Mouse (Mus musculus) heart, postnatal 14 days (tissue): Measurements from ENCODE around the gene Ewsr1. TPM values are rescaled to one million over a fixed set of nuclear protein-coding genes. Genes with fewer than 3 reads are reported as not detected.
A peak's percentile ranks its signal among the peaks of the same experiment; 100 is the strongest.

ENCODE experiments used
- DNase-seq, 2 experiments: peaks; one replicate each; pipeline ENCODE4 v3.0.0; 2021 to 2022
- intact Hi-C: fragments of 180-260 bp; cut with DNase I; formaldehyde crosslinking; loops from one replicate; pipeline ENCODE4 v1.15.1; 2025
- total RNA-seq, 2 experiments: library from RNA; stranded (reverse); gene quantifications; 2 replicates each; pipeline ENCODE4 v1.2.3; 2021

The Ewsr1 gene
- total RNA-seq, 2 experiments from 2014 or later = 119 to 131 TPM

DNA sequence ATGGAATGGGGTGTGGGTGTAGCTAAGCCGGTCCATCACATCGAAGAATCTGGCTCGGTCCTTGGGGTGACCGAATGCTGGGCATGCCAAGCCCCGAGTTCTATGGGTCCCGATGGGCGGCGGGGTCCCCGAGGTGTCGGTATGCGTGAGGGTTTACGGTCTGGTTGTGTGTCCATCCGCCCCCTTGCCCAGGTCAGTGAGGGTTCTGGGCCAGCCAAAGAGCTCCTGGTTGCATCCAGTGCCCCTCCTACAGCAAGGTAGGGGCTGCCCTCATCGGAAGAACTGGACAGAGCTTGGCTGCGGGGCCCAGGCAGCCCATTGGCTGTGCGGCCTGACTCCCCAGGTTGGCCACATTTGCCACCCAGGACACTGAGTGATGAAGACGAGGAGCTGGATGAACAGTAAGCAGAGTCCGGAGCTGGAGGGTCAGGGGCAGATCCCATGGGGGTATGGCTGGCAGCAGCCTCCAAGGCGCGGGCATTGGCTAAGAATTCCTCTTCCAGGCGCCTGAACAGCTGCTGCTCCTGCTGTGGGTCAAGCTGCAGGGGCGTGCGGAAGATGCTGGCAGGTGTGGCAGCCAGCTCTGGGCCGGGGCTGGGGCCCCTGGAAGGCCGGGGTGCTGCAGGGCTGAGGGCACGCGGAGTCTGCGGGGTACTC, 38.2 kb downstream of the Ewsr1 start:
- intact Hi-C loops = no loop called here
- DNase-seq = no peak

DNA sequence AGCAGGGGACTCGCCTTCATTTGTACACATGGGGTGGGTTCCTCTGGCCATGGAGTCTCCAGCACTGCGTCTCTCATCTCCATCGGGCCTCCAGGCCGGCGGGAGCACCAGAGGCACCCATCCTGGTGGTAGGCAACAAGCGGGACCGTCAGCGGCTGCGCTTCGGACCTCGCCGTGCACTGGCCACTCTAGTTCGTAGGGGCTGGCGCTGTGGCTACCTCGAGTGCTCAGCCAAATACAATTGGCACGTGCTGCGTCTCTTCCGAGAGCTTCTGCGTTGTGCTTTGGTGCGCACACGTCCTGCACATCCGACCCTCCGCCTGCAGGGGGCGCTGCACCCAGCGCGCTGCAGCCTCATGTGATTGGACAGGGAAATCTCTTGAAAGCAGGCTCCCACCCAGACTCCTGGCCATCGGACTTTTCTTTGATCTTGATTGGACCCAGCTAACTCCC, 39.3 kb downstream of the Ewsr1 start:
- DNase-seq = peak; percentile 36 to 64
- intact Hi-C loops = no loop called here

DNA sequence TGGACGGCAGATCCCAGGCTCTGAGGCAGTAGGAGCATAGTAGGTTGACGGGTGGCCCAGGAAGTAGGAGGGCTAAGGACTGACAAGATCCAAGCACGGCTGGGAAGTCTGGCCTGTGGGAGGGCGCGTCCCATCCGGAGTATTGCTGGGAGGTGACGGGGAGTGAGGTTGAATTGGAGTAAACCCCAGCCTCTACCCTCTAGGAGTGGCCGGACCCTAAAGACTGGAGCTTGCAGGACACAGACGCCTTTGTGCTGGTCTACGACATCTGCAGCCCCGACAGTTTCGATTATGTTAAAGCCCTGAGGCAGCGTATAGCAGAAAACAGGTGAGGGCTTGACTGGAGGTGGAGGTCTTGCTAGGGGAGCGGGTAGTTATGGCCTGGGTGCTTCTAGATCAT, 39.8 kb downstream of the Ewsr1 start:
- intact Hi-C loops = no loop called here
- peak in 1 of 2 experiments; percentile 16 for DNase-seq

DNA sequence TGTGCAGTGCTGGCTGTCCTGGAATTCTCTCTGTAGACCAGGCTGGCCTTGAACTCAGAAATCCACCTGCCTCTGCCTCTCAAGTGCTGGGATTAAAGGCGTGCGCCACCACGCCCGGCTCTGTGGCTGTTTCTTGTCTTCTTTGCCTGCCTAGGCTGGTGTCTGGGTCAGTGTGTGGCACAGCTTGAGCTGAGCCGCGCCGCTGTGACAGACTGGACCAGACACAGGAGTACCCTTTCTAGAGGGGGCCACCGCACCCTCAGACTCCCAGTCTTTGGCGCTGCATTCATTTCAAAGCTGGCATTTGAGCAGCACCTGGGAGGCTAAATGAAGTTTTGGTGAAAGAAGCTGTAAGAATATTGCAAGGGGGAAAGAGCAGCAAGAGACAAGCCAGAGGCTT, 40.3 kb downstream of the Ewsr1 start:
- no peak for DNase-seq
- intact Hi-C loops = no loop called here

DNA sequence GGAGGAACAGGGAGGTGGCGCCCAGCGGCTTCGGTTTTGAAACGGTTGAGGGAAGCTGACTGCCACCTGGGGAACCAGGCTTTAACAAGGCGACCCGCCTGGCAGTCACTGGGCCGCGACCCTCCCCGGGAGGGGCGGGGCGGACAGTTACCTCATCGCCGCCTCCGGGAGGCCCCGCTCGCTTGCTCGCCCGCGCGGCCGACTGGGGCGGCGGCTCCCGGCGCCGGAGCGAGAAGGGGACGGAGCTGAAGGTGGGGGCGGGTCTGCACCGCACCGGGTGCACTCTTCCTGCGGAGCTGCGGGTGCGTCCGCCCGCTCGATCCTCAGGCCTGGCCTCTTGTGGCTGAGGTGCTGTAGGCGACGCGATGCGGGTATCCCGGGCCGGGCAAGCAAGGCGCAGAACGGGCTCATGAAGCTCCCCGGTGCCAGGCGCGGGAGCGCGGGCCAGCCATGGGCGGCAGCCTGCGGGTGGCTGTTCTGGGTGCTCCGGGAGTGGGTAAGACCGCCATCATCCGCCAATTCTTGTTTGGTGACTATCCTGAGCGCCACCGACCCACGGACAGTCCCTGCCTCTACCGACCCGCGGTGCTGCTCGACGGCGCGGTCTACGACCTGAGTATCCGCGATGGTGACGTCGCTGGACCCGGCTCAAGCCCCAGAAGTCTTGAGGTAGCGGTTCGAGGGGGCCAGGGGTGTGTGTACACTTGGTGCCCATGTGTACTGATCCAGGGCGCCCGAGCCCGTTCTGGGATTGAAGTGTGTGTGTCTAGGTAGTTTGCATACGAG, 41.0 kb downstream of the Ewsr1 start, which contains the start of gene Rasl10a:
TSS of gene Rasl10a (plus strand) at position 273 of the 786 bp plus-strand sequence.
- intact Hi-C loops = no loop called here
- peak; percentile 45 to 51 for DNase-seq

DNA sequence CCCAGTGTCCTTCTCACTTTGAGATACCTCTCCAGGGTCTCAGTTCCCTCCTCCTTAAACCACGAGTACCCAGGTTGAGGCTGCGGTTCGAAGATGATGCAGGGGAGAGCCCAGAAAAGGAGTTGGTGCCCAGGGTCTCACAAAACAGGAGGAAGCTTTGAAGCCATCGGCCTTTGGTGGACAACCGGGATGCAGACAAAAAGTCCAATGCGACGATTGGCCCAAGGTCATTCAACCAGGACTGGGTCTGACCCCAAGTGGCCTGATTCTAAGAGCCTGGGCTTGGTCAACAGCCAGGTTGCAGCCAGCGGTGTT, 41.6 kb downstream of the Ewsr1 start:
- DNase-seq = no peak
- intact Hi-C loops = no loop called here

DNA sequence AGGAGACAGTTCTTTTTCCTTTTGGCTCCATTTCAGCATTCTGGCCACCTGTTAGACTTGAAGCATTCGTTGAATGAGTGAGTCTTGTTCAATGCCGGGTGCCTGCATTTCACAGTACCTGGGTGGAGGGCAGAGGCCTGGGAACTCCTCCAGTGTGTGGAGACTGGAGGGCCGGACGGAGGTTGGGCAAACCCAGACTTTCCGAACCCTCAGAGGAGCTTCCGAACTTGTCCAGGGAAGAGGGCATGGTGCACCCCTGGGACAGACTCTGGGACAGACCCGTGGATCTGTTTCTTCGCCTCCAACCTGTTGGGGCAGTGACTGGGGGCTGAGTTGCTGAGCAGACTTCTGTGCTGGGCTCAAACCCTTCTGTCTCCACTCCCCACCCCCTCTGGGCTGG, 42.0 kb downstream of the Ewsr1 start:
- no peak for DNase-seq
- intact Hi-C loops = no loop called here

DNA sequence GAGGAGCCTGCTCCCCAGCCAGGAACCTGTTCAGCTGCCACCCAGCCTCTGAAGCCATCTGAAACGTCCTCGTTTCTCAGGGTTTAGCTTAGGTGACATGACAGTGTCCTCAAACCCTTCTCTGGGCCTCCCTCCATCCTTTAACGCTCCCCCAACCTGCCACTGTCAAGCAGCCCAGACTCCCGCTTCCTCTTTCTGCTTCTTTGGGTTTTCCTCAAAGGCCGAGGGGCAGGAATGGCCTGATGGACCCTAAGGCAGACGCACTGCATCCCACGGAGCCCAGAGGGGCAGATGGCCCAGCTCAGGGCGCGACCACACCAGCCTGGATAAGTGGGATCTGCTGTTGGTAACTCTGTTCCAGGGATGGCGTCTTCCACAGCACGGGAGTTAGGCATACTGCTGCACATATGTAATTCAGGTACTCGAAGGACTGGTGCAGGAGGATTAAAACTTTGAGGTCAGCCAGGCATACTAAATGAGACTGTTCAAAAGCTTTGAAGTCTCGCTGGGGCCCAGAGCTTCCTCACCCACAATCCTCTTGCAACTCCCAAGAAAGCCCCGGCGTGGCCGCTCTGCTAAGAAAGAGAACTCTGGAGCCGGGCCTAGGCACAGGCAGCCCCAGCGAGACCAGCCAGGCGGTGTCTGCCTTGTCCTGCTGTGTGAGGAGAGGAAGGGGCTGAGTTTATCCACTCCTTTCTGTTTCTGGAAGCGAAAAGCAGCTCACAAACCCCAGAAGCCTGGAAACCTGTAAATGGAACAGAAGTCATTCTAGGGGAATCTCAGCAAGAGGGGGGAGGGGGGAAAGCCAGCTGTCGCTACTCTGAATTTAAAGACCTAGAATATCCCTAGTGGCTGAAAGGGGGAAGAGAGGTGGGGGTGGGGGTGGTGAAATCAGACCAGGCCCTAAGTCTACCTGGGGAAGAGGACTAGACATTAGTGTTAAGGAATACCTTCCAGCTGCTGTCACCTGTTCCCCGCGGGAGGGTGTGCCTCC, 42.8 kb downstream of the Ewsr1 start:
- intact Hi-C loops = no loop called here
- DNase-seq = no peak

DNA sequence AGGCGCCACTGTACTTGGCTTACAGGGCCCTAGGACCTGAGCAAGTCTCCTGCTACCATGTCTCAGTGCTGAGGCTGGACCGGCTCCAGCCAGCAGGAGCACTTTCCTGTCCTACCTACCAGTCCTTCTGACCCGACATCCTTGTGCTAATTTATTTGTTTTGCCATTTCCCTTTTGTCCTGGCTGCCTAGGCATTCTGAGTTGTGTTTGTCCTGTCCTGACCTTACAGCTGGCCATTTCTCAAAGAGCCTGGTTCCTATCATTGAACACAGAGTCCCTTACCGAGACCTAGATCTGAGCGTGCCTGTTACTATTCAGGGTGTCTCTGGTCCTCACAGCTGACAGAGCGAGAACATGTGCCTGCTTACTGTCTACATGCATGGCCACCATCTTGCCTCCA, 44.2 kb downstream of the Ewsr1 start:
- intact Hi-C loops = no loop called here
- DNase-seq = no peak

DNA sequence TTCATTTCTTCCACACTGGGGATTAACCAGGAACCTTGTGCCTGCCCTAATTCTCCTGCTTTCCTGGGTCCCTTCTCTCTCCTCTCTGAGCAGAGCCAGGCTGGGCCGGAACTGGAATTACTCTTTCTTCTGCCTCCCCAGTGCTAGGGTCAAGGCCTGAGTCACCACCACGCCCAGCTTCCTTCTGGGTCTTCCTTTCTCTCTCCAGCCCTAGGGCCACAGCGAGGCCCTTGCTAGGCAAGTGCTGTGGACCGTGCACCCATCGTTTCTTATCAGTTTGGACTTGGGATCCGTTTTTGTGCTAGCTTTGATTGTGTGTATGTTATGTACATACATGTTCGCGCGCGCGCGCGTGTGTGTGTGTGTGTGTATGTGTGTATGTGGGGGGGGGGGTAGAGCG, 44.9 kb downstream of the Ewsr1 start:
- intact Hi-C loops = no loop called here
- DNase-seq = no peak

DNA sequence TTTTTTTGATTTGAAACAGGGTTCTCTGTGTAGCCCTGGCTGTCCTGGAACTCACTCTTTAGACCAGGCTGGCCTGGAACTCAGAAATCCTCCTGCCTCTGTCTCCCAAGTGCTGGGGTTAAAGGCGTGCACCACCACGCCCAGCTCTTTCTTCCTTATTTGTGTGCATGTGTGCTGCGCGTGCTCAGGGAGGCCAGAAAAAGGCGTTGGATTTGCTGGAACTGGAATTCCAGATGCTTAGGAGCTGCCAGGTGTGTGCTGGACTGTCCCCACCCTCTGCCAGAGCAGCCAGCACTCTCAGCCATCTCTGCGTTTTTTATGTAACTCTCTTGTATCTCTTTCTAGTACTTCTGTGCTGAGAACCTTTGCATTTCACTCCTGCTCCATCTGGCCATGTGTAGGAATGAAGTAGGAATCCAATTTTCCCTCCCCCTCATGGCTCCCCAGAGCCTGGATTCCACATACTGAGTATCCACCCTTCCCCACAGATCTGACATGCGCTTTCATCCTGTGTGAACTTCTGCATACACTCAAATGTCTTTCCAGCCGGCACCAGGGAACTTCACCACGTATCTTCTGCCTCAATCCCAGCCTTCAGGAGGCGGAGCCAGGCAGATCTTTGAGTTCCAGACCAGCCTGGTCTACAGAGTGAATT, 46.7 kb downstream of the Ewsr1 start:
- DNase-seq = no peak
- intact Hi-C loops = no loop called here

DNA sequence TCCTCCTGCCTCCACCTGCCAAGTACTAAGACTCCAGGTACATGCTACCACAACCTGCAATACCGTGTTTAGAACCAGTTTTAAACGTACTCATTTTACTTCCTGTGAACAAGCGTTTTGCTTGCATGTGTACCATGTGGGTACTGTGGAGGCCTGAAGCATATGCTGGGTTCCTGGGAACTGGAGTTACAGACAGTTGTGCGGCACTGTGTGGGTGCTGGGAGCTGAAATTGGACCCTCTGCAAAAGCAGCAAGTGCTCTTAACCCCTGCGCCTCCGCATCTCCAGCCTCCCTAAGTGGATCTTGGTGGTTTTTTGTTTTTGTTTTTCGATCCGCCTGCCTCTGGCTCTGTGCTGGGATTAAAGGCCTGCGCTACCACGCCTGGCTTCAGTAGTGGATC, 47.4 kb downstream of the Ewsr1 start:
- intact Hi-C loops = no loop called here
- DNase-seq = no peak

DNA sequence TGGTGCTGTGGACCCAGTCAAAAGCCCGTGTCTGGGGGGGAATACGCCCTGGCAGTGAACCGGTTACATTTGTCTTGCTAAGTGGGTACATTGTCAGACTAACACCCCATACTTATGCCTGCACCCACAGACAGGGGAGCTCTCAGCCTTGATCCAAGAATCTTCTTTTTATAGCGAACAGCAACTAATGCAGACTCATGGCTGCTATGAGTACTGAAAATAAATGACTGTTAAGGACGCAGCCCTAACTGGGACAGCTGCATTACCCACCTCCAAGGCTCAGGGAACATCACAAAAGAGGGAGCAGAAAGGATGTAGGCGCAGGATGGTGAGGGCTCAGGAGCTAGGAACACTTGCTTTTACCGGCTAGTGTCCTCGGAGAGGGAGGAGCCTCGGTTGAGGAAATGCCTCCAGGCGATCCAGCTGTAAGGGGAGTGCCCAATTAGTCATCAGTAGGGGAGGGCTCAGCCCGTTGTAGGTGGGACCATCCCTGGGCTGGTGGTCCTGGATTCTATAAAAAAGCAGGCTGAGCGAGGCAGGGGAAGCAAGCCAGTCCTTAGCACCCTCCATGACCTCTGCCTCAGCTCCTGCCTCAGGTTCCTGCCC, 52.6 kb downstream of the Ewsr1 start:
- DNase-seq = no peak
- intact Hi-C loops = no loop called here

DNA sequence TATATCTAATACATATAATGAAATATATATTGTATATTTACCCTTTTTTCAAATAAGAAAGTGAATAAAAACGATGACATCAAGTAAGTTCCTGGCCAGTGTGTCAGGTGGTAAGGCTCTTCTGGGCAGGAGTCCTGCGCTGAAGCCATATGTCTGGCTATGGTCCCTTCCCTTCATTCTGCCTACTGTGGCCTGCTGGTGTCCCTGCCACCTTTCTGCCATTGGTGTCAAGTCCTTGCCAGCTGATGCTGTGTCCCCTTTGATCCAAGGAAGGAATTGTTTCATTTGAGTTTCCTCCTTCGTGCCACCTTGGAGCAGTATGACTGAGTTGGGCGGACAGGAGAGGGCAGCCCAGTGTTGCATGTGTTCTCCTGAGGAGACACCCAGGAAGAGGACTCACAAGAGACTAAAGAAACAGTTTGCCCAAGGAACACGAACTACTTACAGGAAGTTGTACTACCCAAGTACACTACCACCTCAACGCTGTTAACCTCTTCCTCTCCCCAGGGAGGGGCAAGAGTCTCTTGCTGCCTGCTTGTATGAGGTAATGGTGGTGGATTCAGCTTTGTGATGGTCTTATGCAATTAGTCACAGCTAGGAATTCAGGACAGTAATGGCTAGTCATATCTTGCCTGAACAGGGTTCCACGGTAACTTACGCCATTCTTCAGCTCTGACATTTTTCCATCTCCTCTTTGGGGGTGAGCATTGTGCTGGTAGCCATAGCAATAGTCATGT, 56.3 kb downstream of the Ewsr1 start:
- DNase-seq = no peak
- intact Hi-C loops = no loop called here

DNA sequence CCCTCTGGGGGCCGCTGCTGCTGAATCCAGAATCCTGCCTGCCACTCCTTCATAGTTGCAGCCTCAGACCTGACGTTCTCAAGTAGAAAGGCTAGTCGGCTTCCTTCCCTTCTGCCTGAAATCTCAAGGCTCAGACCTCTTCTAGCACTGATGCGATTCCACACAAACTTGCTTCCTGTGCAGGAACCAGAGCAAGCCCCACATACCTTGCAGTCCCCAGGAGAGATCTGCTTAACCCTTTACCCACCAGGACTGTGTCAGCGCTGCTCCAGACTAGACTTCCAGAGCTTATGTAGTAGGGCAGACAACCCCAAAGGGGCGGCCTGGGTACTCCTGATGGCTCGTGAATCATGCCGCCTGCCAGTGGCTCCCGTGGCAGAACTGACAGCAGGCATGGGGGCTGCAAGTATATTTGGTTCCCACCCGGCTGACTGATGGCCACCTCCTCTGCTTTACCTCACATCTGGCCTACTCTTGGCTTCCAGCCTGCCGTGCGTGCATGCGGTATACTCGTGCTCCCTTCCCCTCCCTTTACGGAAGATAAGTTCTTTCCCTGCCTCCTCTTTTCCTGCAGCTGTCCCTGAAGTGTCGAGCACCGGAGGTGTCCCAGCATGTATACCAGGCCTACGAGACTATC, 57.8 kb downstream of the Ewsr1 start:
- intact Hi-C loops = no loop called here
- no peak for DNase-seq

DNA sequence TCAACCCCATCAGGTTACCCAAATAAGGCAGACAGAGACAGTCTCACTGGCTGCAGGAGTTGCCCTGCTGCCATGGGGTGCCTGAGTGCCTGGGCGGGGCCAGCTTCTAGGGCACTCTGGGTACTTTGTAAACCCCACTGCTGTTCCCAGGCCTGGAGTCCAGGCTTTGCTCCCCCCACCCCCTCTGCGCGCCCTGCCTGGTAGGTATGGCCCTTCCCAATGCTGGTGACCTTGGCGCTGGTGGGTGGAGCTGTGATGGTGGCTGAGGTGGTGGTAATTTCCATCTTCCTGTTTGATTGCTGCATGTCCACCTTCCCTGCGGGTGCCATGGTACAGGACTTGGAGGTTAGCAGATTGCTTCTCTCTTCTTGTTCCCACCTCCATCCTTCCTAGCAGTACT, 58.5 kb downstream of the Ewsr1 start:
- intact Hi-C loops = no loop called here
- DNase-seq = no peak

DNA sequence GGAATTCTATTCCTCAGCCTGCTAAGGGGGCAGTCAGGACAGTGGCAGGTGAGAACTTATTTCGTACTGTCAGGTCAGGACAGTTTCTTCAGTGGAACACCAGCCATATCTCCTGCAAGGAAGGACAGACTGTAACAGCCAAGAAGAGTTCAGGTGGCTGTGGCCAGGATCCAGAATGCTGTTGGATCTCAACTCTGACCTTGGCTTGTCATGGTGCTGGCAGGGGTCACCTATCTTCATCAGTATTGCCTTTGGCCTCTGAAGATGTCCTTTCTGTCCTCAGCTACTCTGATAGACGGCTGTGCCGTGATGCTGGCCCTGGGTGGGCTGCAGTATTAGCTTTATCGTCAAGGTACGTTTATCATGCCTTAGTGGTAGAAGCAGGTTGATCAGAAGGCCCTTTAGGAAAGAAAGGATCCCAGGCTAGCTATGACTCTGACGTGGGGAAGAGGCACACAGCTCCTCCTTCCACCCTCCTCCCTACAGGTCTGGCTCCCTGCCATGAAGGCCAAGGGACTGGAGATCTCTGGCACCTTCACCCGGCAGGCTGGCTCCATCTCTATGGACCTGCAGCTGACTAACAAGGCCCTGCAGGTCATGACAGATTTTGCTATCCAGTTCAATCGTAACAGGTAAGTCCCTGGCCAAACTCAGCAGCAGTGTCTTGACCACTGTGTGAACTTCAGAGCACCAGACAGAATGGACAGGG, 61.8 kb downstream of the Ewsr1 start:
- intact Hi-C loops = no loop called here
- DNase-seq = peak; percentile 37 to 42

DNA sequence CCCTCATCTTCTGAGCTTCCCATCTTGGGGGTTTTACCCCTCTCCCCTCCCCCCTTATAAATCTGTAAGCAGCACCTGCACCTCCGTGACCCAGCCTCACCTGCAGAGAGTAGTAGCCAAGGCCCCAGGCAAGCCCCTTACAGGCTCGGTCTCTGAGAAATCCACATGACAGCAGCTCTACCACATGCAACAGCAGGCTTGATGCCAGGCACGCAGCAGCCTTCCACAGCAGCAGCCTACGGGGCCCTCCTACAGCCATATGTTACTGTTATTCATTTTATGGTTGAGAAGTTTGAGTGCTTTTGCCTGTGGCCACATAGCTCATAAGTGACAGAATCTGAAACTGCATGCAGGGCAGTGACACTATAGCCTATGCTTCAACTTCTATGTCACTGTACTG, 63.6 kb downstream of the Ewsr1 start:
- DNase-seq = no peak
- intact Hi-C loops = no loop called here
